Mouse (Mus musculus): Measurements from ENCODE around the gene Plxnd1. TPM values are rescaled to one million over a fixed set of nuclear protein-coding genes. Genes with fewer than 3 reads are reported as not detected.

Gene Plxnd1
- total RNA-seq (2021) = 154 and 173 TPM in 2 replicates
- long read RNA-seq, experiment 1, full-length matches to known transcripts = 8 of 50 reads
- long read RNA-seq, experiment 1, partial matches to known transcripts = 23 of 50 reads
- long read RNA-seq, experiment 1, other reads (novel, unspliced or antisense) = 19 of 50 reads
- long read RNA-seq, experiment 2, full-length matches to known transcripts = 3 of 51 reads
- long read RNA-seq, experiment 2, partial matches to known transcripts = 28 of 51 reads
- long read RNA-seq, experiment 2, other reads (novel, unspliced or antisense) = 20 of 51 reads

GRCm38 (mm10) chr6:115994877-115995520 is at the start of gene Plxnd1:
Plxnd1 (minus strand) TSS chr6:115995005.
- DNase-seq = peak; percentile 99

GRCm38 (mm10) chr6:116044039-116044438 is 49.2 kb upstream of the Plxnd1 start:
- no peak for DNase-seq

GRCm38 (mm10) chr6:116038222-116038621 is 43.4 kb upstream of the Plxnd1 start:
- DNase-seq = no peak

- DNase-seq = peak; percentile 20
These were observed 42.6 kb upstream of the Plxnd1 start for GRCm38 (mm10) chr6:116037281-116037831.

- no peak for DNase-seq
These were observed 41.8 kb upstream of the Plxnd1 start for GRCm38 (mm10) chr6:116036555-116036954.

GRCm38 (mm10) chr6:116031052-116031451 is 36.2 kb upstream of the Plxnd1 start:
- no peak for DNase-seq

GRCm38 (mm10) chr6:116024666-116025065 is 29.9 kb upstream of the Plxnd1 start:
- no peak for DNase-seq

- DNase-seq = no peak
These were observed 27.2 kb upstream of the Plxnd1 start for GRCm38 (mm10) chr6:116021961-116022485.

GRCm38 (mm10) chr6:116015902-116016301 is 21.1 kb upstream of the Plxnd1 start:
- peak; percentile 33 for DNase-seq

- DNase-seq = no peak
These were observed 19.3 kb upstream of the Plxnd1 start for GRCm38 (mm10) chr6:116014111-116014510.

- DNase-seq = no peak
These were observed 18.9 kb upstream of the Plxnd1 start for GRCm38 (mm10) chr6:116013687-116014086.

- DNase-seq = peak; percentile 87
These were observed 15.7 kb upstream of the Plxnd1 start for GRCm38 (mm10) chr6:116010541-116010940.

GRCm38 (mm10) chr6:116009426-116009825 is 14.6 kb upstream of the Plxnd1 start:
- peak; percentile 65 for DNase-seq

- peak; percentile 87 for DNase-seq
These were observed 12.9 kb upstream of the Plxnd1 start for GRCm38 (mm10) chr6:116007561-116008173.

- peak; percentile 73 for DNase-seq
These were observed 11.9 kb upstream of the Plxnd1 start for GRCm38 (mm10) chr6:116006731-116007130.

GRCm38 (mm10) chr6:116005959-116006288 is 11.1 kb upstream of the Plxnd1 start:
- DNase-seq = no peak

- DNase-seq = peak; percentile 53
These were observed 10.6 kb upstream of the Plxnd1 start for GRCm38 (mm10) chr6:116005275-116005958.

- no peak for DNase-seq
These were observed 9.9 kb upstream of the Plxnd1 start for GRCm38 (mm10) chr6:116004716-116005115.

GRCm38 (mm10) chr6:116004069-116004468 is 9.3 kb upstream of the Plxnd1 start:
- DNase-seq = peak; percentile 64

GRCm38 (mm10) chr6:116003516-116003915 is 8.7 kb upstream of the Plxnd1 start:
- peak; percentile 38 for DNase-seq

GRCm38 (mm10) chr6:116002311-116003104 is 7.7 kb upstream of the Plxnd1 start:
- no peak for DNase-seq

Measured in adrenal gland, postnatal 14 days (tissue).